Mouse (Mus musculus) G1E (cell line): ENCODE measurements at regions not wholly inside any gene's neighbourhood (a gene's known extent, or its start where the extent isn't known, plus 50 kb on each side); places are given as distances from the start of the nearest gene placed in this dataset.

Experiments
- ATAC-seq: 2 replicates; pipeline ENCODE4 v1.8.0; 2016; ENCODE audit warnings: mild to moderate bottlenecking; ENCODE audit not compliant: insufficient number of reproducible peaks, poor library complexity, low FRiP score, severe bottlenecking; ENCODE audit errors: extremely low read depth
- DNase-seq: peaks from one replicate; pipeline ENCODE4 v3.0.0; 2012; ENCODE audit warnings: low spot score
- H3K27me3 ChIP-seq: 2 replicates; pipeline ENCODE4 v1.6.1; 2012; ENCODE audit warnings: mild to moderate bottlenecking, low read length, inconsistent platforms; ENCODE audit not compliant: insufficient read depth
- H3K36me3 ChIP-seq: replicated peaks from 2 replicates; pipeline ENCODE3; 2012; ENCODE audit warnings: mild to moderate bottlenecking, inconsistent platforms
- H3K4me1 ChIP-seq: 2 replicates; pipeline ENCODE4 v1.6.1; 2012; ENCODE audit warnings: low read depth, low read length, inconsistent platforms, mixed read lengths; ENCODE audit not compliant: insufficient read depth
- H3K4me3 ChIP-seq: 2 replicates; pipeline ENCODE4 v1.5.1; 2012; ENCODE audit warnings: low read depth, mild to moderate bottlenecking, inconsistent platforms, low read length, moderate library complexity, mixed read lengths
- H3K9me3 ChIP-seq: replicated peaks from 2 replicates; pipeline ENCODE4 v1.6.1; 2012; ENCODE audit warnings: inconsistent platforms
- CTCF ChIP-seq: IDR thresholded peaks from 2 replicates; pipeline ENCODE4 v1.5.1; 2012; ENCODE audit warnings: low read depth, low read length, inconsistent platforms, mixed read lengths
- GATA1 ChIP-seq: IDR thresholded peaks from 2 replicates; pipeline ENCODE4 v1.6.1; 2012; ENCODE audit warnings: borderline replicate concordance, low read length, inconsistent platforms, mixed read lengths
- GATA2 ChIP-seq: IDR thresholded peaks from 2 replicates; pipeline ENCODE4 v1.6.1; 2012; ENCODE audit warnings: low read depth, low read length, inconsistent platforms, borderline replicate concordance
- POLR2AphosphoS5 ChIP-seq: IDR thresholded peaks from 2 replicates; pipeline ENCODE4 v1.6.1; 2012; ENCODE audit warnings: low read depth, low read length, inconsistent platforms; ENCODE audit not compliant: insufficient replicate concordance
- TAL1 ChIP-seq: conservative IDR thresholded peaks from 2 replicates; pipeline ENCODE4 v1.6.1; 2012; ENCODE audit warnings: low read depth, low read length, inconsistent platforms, mixed read lengths

DNA sequence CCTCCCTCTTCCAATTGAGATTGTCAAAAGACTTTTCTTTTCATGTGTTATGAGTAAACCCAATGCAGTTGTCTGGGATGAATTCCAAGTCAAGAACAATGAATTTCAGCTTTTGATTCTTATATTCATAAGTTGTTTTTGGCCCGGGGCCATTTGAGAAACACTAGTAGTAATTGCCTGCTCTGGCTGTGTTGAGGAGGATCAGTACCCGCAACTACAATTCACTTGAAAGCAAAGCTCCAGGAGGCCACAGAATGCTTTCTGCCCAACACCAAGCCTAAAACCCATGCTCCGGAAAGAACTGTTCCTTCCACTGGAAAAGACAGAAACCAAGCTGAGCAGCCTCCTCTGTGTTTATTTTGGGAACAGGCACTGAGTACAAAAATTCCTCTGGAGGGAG lies 174.1 kb upstream of the Mad2l1 start:
- no peak for DNase-seq

DNA sequence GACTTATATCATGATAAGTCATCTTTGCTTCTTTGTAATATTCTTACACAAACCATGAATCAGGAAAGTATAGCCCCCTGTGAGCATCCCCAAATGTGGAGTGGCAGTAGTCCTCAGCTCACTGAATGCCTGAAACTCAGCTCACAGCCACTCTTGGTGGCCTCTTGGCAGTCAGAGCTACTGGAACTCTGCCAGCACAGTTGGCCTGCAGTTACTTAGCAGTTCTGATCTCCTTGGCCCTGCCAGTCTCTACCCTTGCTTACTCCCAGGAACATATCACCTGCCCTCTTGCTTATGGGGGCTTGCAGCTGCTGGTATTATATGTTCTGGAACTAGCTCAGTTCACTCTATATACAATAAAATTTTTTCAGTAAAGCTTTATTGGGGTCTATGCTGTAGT lies 167.9 kb upstream of the Mad2l1 start:
- Histone ChIP-seq H3K4me1 (peaks cover 16% of the 10 kb centered on the region; the same call in 1 of the 2 replicates), H3K27me3 (no peaks in the 10 kb centered on the region), H3K9me3 (no peaks in the 10 kb centered on the region), H3K4me3 (no peak overlapping the region), H3K36me3 (no peaks in the 10 kb centered on the region)
- no peak for DNase-seq
- TF ChIP-seq POLR2AphosphoS5 (no peak), TAL1 (no peak), GATA2 (no peak), GATA1 (no peak), CTCF (no peak)
- ATAC-seq: no peak

More for the DNA sequence above, 174.1 kb upstream of the Mad2l1 start:
- Histone ChIP-seq H3K4me1 (peaks cover 8% of the 10 kb centered on the region; the same call in 1 of the 2 replicates), H3K36me3 (no peaks in the 10 kb centered on the region), H3K27me3 (no peaks in the 10 kb centered on the region), H3K4me3 (no peak overlapping the region), H3K9me3 (no peaks in the 10 kb centered on the region)
- ATAC-seq: no peak
- TF ChIP-seq GATA1 (no peak), POLR2AphosphoS5 (no peak), TAL1 (no peak), CTCF (no peak), GATA2 (no peak)

DNA sequence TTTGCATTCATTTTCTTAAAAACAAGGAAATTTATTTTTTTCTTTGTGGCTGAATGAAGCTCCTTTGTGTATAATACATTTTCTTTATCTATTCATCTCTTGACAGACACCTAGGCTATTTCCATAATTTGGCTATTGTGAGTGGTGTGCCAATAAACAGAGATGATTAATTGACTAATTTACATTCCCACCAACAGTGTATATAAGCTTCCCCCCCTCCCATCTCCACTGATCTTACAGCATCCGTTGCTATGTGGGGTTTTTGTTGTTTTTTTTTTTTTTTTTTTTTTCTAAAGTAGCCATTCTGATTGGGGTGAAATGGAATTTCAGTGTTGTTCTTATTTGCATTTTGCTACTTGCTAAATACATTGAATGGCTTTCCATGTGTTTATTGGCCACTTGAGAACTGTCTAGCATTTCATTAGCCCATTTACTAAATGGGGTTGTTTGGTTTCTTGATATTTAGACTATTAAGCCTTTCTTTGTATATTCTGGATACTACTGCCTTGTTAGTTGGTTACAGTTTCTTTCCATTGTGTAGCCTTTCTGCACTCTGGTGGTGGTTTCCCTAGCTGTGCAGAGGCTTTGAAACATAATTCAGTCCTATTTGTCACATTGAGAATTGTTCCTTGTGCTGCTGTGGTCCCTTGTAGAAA lies 153.8 kb upstream of the Mad2l1 start:
- no peak for DNase-seq
- ATAC-seq: no peak

DNA sequence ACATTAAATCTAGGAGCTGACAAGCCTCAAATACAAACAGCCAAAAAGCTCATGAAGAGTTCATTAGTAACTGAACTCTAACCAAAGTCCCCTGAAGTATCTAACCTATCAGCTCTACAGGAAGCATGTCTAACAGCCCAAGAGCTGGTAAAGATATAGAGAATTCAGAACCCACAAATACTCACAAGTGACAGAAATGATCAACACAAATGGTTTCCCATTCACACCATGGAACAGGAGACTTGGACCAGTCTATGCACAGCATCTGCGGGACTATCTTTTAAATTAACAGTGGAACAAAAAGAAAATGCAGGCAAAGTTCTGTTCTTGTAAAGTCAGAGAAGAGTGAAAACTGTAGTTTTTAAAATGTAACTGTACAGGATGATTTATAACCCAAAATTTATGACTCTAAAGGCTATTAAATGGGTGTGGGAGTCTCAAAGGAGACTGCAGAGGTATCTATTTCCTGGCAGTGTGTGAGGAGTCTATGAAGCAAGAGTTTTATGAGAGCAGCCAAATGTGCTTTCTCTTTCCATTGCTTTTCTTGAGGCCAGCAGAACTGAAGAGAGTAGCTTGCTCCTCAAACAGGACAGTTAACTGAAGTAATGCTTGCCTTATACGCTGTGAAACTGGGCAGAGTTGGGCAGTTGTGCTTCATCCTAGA lies 152.7 kb upstream of the Mad2l1 start:
- no peaks in the 10 kb centered on the region for H3K9me3 ChIP-seq
- TF ChIP-seq CTCF (no peak), TAL1 (no peak), GATA1 (no peak), POLR2AphosphoS5 (no peak), GATA2 (no peak)
- no peak for ATAC-seq
- H3K4me3 ChIP-seq: no peak overlapping the region
- no peak for DNase-seq
- H3K36me3 ChIP-seq: no peaks in the 10 kb centered on the region
- no peaks in the 10 kb centered on the region for H3K27me3 ChIP-seq
- peaks cover 6% of the 10 kb centered on the region; the same call in 1 of the 2 replicates for H3K4me1 ChIP-seq

More for the DNA sequence above, 153.8 kb upstream of the Mad2l1 start:
- TF ChIP-seq GATA2 (no peak), CTCF (no peak)
- Histone ChIP-seq H3K4me3 (no peak overlapping the region), H3K27me3 (no peaks in the 10 kb centered on the region), H3K9me3 (no peaks in the 10 kb centered on the region), H3K4me1 (peaks cover 6% of the 10 kb centered on the region; the same call in 1 of the 2 replicates), H3K36me3 (no peaks in the 10 kb centered on the region)

DNA sequence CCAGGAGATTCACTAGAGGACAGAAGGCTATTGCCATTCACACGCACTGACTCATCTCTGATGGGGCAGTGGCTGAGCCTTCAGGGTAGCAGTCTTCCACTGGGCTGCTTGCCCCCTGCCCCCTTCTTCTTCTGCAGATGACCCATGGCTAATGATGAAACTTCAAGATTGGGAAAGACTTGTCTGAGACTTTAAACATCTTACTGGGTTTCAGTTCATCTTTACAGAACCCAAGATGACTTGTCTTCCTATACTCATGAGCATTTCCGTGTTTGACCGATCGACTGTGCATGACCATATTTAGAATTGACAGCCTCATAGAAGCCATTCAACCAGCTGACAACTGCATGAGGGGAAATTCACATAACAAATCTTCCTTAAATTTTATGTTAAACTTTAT lies 140.0 kb upstream of the Mad2l1 start:
- Histone ChIP-seq H3K36me3 (no peaks in the 10 kb centered on the region), H3K9me3 (no peaks in the 10 kb centered on the region), H3K4me3 (no peak overlapping the region), H3K27me3 (no peaks in the 10 kb centered on the region), H3K4me1 (no peaks in the 10 kb centered on the region)
- ATAC-seq: no peak
- no peak for DNase-seq
- TF ChIP-seq GATA2 (no peak), CTCF (no peak), POLR2AphosphoS5 (no peak), GATA1 (no peak), TAL1 (no peak)

DNA sequence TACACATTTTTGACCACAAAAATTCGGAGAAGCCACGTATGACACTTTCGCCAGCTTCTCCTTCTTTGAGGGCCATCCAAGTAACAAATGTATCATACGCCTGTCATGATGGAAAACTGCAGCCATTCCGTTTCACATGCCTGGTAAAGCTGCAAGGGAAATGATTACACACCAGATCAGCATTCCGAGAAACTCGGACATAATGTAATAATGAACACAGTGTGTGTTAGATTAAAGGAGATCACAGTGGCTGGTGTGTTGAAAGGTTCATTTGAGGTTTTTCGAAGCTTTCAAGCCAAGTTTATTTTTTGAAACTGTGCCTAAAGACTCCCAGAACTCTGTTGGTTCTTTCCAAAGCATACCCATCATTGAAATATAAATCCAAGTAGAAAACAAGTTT lies 137.8 kb upstream of the Mad2l1 start:
- no peak for TF ChIP-seq GATA1
- no peak for TF ChIP-seq TAL1
- TF ChIP-seq GATA2: no peak
- TF ChIP-seq CTCF: no peak
- TF ChIP-seq POLR2AphosphoS5: no peak
- no peaks in the 10 kb centered on the region for H3K9me3 ChIP-seq
- no peaks in the 10 kb centered on the region for H3K36me3 ChIP-seq
- DNase-seq: no peak
- no peaks in the 10 kb centered on the region for H3K27me3 ChIP-seq
- no peak overlapping the region for H3K4me3 ChIP-seq
- no peaks in the 10 kb centered on the region; the same call in 1 of the 2 replicates for H3K4me1 ChIP-seq
- ATAC-seq: no peak
